Mouse (Mus musculus) heart, adult 9 months (tissue): ENCODE measurements around the gene Notch2.
"Not testable (repeated sequence)": the region's sequence is repeated elsewhere in the genome, so short reads cannot be mapped to it uniquely, and the experiment has no call there.

ENCODE experiments used
- DNase-seq, 2 experiments: peaks; one replicate each; pipeline ENCODE4 v3.0.0; 2022; ENCODE audit warnings: low spot score in 2 of 2

Gene Notch2

DNA sequence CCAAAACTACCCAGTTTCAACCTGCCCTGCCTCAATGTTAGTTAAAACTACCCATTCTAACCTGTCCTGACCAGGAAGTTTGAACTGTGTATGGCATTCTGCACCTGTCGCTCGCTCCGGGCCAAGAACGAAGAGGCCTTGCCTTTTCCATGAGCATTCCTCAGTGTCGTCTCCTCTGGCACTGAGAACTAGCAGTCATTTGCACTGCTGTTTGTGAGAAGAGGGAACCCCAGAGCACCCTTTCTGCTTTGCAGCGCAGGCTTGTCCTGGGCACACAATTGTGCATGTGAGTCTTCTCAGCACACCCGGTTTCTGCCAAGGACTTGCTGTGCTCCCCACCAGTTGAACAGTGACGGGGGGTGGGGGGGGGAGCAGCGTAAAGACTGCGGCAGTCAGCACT is 15.6 kb downstream of the Notch2 start:
- no peak for DNase-seq

- no peak for DNase-seq
These were observed 17.8 kb downstream of the Notch2 start for GRCm38 (mm10) chr3:98031104-98031503.

GRCm38 (mm10) chr3:98032191-98032590 is 18.9 kb downstream of the Notch2 start:
- DNase-seq: no peak

GRCm38 (mm10) chr3:98032944-98033343 is 19.6 kb downstream of the Notch2 start:
- DNase-seq: no peak

DNA sequence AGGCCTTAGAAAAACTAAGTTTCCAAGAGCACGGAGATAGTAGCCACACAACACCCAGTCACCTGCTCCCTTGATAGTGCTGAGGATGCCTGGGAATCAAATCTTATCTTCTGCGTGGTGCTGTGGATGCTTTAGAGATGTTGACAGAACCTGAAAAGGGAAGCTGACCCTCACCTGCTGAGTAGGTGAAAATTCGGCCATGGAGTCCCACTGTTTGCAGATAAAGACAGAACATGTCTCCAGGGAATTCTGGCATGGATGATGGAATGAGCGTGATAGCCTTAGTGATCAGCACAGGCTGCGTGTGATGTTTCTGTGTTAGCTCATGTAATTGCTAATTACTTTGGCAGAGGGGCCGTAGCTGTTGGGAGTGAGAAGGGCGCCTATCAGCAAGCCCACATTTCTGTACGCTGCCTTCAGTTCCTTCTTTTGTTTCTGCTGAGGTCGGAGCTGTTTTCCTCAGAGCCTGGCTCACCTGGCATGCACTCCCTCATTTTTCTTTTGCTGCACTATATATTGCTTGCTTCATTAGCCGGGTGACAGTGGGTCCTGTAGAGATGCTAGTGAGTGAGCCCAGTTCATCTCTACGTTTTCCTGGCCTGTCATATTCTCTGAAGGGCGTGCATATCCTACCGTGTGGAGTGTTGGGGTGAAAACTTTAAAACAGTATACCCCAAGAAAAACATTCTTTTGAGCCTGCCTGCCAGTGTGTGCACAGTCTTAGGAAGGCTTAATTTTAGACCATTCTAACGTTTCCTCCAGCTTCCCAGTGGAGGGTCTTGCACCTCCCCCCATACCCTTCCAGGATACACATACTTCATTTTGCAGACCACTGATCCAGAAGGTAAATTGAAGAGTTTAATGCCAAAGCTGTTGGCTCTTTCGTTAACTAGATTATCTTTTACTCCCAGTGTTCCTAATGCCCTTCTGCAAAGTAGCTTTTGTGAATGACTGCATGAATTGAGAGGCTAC is 21.6 kb downstream of the Notch2 start:
- no peak for DNase-seq

- peak in 1 of 2 experiments; percentile 31 for DNase-seq
These were observed 22.8 kb downstream of the Notch2 start for GRCm38 (mm10) chr3:98036161-98036560.

DNA sequence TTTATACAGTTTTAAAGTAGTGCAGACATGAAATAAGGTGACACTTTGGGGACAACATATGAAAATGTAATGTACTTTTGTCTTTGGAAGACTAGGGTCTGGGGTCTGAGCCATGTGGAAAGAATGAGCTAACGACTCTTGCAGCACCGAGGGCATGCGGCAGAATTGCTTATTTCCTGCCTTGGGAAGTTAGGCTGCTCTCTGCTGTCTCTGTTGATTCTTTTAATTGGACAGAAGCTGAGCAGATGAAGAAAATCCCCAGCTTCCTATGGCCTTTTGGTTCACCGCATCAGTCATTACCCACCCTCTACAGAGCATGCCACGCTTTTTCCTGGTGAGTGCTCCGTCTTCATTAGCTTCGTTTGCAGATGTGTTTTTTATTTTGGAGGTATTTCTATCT is 23.8 kb downstream of the Notch2 start:
- no peak for DNase-seq

- DNase-seq: no peak
These were observed 25.3 kb downstream of the Notch2 start for GRCm38 (mm10) chr3:98038658-98039057.

- no peak for DNase-seq
These were observed 25.9 kb downstream of the Notch2 start for GRCm38 (mm10) chr3:98039223-98039622.

DNA sequence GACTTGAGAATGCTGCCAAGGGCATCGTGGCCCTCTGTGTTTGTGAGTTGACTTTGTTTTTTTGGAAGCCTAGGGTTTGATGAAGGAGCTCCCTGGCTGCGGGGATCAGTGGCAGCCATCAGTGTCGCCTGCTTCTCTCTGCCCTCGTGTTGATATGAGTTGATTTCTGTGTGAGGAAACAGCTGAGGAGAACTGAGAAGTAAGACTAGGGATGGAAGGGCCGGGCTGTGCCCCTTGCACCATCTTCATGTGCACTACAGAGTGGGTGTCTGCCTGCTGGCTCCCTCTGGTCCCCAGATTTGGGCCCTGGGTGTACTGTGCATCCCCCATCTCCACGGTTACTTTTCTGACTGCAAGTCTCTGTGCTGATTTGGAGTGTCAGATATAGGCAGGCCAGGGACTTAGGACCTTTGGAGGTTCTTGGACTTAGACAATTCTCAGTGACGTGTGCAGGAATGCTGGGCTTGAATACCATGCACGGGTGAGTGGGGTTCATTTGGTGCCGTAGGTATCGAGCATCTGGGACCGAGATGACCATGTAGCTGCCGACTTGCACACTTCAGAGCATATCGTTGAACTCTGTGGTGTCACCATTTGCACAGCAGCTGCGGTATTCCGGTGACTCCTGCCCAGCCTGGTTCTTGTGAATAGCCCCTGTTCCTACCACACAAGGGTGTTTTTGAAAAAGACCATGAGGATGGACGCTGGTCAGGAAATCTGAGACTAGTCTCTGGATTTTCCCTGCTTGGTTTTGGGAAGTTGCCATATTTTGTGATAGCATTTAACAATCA is 26.5 kb downstream of the Notch2 start:
- DNase-seq: no peak

DNA sequence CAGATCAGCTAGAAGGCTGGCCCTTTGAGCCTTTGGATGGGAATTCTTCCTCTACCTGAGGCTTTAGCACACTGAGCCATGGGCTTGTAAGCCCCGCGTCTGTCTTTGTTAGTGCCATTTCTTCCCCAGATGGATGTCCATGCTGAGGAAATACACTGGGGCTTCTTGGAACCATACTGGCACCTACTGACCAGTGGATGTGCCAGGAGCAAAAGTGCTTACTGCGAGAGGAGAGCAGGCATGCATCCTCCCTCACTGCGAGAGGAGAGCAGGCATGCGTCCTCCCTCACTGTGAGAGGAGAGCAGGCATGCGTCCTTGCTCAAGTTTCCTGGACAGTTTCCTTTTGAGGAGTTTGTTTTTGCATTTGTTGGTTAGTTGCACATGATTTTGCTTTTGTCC is 27.5 kb downstream of the Notch2 start:
- DNase-seq: no peak

DNA sequence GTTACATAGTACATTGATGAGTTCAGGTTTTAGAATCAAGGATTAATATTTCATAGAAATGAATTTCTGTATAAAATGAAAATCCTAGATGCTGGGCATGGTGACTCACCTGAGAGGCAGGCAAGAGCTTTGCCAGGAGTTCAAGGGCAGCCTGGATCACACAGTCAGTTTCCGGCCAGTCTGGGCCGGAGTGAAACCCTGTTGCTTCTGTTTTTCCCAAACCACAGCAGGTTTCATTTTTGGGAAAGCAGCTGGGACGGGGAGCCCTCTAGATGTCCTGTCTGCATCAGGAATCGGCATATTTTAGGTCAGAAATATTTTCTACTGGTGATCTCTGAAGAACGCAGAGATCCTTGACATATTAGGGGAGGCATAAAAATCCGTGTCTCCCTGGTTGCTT is 29.0 kb downstream of the Notch2 start:
- DNase-seq: peak; percentile 47 to 55

- peak; percentile 65 to 80 for DNase-seq
These were observed 29.7 kb downstream of the Notch2 start for GRCm38 (mm10) chr3:98042955-98043456.

GRCm38 (mm10) chr3:98043669-98044068 is 30.3 kb downstream of the Notch2 start:
- DNase-seq: no peak

DNA sequence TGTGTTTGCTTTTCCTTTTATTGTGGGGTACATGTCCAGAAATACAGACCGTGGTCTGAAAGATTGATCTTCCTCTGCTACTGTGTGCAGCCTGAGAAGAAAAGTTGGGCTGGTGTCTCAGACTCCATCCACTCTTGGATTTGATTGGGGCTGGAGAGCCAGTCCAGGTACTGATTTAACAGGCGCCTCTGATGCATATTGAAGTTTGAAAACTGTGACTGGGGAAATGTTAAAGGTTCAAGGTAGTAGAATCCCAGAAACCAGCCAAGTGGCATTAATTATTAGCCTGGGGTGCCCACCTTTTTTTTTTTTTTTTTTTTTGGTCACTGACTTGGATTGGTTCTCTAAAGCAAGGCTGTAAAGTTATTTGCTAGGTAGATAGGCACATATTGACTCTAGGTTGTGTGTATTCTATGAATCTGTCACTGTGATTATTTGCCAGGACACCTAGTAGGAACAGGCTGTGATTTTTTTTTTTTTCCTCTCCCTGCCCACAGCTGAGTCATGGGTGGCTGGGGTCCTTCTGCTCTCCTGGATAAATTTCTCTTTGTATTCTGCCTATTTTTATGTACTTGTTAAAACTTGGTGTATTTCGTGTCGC is 31.5 kb downstream of the Notch2 start:
- no peak for DNase-seq

DNA sequence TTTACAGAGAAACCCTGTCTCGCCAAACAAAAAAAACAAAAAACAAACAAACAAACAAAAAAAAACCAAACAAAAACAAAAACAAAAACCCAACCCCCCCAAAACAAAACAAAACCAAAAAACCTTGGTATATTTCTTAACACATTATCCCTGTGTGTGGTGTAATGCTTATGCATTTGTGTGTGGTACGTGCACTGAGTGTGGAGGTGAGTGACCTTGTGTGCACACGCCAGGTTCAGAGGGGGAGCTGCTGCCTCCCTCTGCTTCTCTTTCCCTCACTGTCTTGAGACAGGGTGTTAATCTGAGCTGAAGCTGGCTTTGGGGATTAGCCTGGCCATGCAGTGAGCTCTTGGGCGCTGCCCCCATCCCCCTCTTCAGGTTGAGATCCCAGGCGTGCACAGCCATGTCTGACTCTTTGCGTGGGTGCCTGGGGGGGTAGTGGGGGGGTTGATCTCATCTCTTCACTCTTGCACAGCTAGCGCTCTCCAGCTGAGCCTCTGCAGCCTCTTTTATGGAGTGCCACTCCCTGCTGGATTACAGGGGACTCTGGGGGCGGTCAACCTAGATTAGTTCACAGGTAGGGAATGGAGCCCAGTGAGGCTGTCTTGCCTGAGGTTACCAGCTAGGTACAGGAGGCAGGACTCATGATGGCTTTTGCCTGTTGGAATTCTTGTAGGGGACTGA is 32.3 kb downstream of the Notch2 start:
- no peak for DNase-seq

GRCm38 (mm10) chr3:98046305-98046704 is 33.0 kb downstream of the Notch2 start:
- peak; percentile 47 to 58 for DNase-seq

DNA sequence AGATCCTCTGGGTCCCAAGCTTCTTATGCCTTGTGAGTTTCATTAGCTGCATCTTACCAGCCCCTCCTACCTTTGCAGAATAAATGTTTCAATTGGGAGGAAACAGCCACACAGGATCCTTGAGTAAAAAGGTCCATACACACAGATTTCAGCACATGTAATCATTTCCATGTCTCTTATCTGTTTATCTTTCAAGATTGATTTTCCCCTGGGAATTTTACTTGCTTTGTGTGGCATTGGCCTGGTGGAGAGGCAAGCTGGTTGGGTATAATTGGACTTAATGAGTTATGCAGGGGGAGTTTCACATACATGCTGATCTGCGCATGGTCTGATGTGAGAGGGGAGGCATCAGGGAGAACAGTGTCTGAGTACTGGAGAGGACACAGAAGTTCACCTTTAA is 36.3 kb downstream of the Notch2 start:
- no peak for DNase-seq

GRCm38 (mm10) chr3:98050086-98050485 is 36.8 kb downstream of the Notch2 start:
- not testable (repeated sequence) for DNase-seq

GRCm38 (mm10) chr3:98050492-98051406 is 37.4 kb downstream of the Notch2 start:
- no peak for DNase-seq
